Mouse (Mus musculus) stomach, adult 2 months (tissue): ENCODE data around the gene Spen. TPM values are rescaled to one million over a fixed set of nuclear protein-coding genes. Genes with fewer than 3 reads are reported as not detected.

Experiments
- polyA plus RNA-seq: library from polyadenylated mRNA; depleted of rRNA; stranded (reverse); fragments of >200 nt; gene quantifications from 2 replicates; pipeline ENCODE4 v1.2.3, GENCODE M21; 2012; rRNA removed

The Spen gene
- polyA plus RNA-seq, result 18.2 and 19.4 TPM in 2 replicates

GRCm38 (mm10) chr4:141538408-141539212, at the start of gene Spen:
Spen (minus strand) TSS chr4:141538597.

GRCm38 (mm10) chr4:141444451-141445327, 93.7 kb downstream of the Spen start, which contains the start of gene Zbtb17:
Zbtb17 (plus strand) TSS chr4:141444654.

GRCm38 (mm10) chr4:141435974-141436373, 102.4 kb downstream of the Spen start, which contains the start of gene Srarp:
Srarp (minus strand) TSS chr4:141436105.

GRCm38 (mm10) chr4:141420192-141420829, 118.1 kb downstream of the Spen start, which contains the start of gene Hspb7:
Hspb7 (plus strand) TSS chr4:141420779.

Other genes with a start within 250 kb of the Spen start
- gene Epha2, start 237.4 kb downstream of the Spen start, polyA plus RNA-seq, result 17.6 and 18.6 TPM in 2 replicates
- gene Fam131c, start 170.4 kb downstream of the Spen start, polyA plus RNA-seq, result 9.8 and 15.2 TPM in 2 replicates
- 0.11 TPM in 1 of 2 replicates, not detected in the other for gene Clcnka, start 139.9 kb downstream of the Spen start, polyA plus RNA-seq
- not detected in 2 replicates for gene Clcnkb, start 122.6 kb downstream of the Spen start, polyA plus RNA-seq
- 24.8 and 33.0 TPM in 2 replicates for gene Hspb7, start 117.8 kb downstream of the Spen start, polyA plus RNA-seq
- 0.25 and 1.2 TPM in 2 replicates for gene Srarp, start 102.5 kb downstream of the Spen start, polyA plus RNA-seq
- gene Zbtb17, start 93.9 kb downstream of the Spen start, polyA plus RNA-seq, result 22.0 and 26.1 TPM in 2 replicates
- 34.8 and 41.5 TPM in 2 replicates for gene Fblim1, start 67.5 kb upstream of the Spen start, polyA plus RNA-seq
- gene Tmem82, start 80.0 kb upstream of the Spen start, polyA plus RNA-seq, result 4.4 and 5.6 TPM in 2 replicates
- gene Slc25a34, start 85.2 kb upstream of the Spen start, polyA plus RNA-seq, result 5.9 and 10.0 TPM in 2 replicates
- gene Plekhm2, start 126.3 kb upstream of the Spen start, polyA plus RNA-seq, result 12.8 and 13.4 TPM in 2 replicates
- 2.6 and 6.8 TPM in 2 replicates for gene Rsc1a1, start 147.0 kb upstream of the Spen start, polyA plus RNA-seq
- gene Ddi2, start 184.8 kb upstream of the Spen start, polyA plus RNA-seq, result 6.1 and 7.2 TPM in 2 replicates
- not detected in 2 replicates for gene Agmat, start 208.1 kb upstream of the Spen start, polyA plus RNA-seq